Mouse (Mus musculus) G1E (cell line): ENCODE results near the gene Hs3st3b1.

Source experiments
- CTCF ChIP-seq: IDR thresholded peaks from 2 replicates; pipeline ENCODE4 v1.5.1; 2012; ENCODE audit warnings: low read depth, low read length, inconsistent platforms, mixed read lengths
- GATA1 ChIP-seq: IDR thresholded peaks from 2 replicates; pipeline ENCODE4 v1.6.1; 2012; ENCODE audit warnings: borderline replicate concordance, low read length, inconsistent platforms, mixed read lengths
- TAL1 ChIP-seq: conservative IDR thresholded peaks from 2 replicates; pipeline ENCODE4 v1.6.1; 2012; ENCODE audit warnings: low read depth, low read length, inconsistent platforms, mixed read lengths

- TF ChIP-seq CTCF (no peak), GATA1 (no peak), TAL1 (no peak)
Observed at GRCm38 (mm10) chr11:63913936-63914335, 8.2 kb downstream of the Hs3st3b1 start.
